Mouse (Mus musculus): ENCODE results near the gene Ripor2. TPM values are rescaled to one million over a fixed set of nuclear protein-coding genes. Genes with fewer than 3 reads are reported as not detected.

The Ripor2 gene
- polyA plus RNA-seq, 1 experiment from 2014 or later = 16.3 TPM

- Histone ChIP-seq H3K4me2 (replicated peaks) (no peak overlapping the region), H3K9ac (no peak overlapping the region), H3K4me1 (peaks cover 10% of the 10 kb centered on the region), H3K27me3 (no peaks in the 10 kb centered on the region), H3K36me3 (peaks cover 4% of the 10 kb centered on the region; the same call in 1 of the 2 replicates), H3K4me3 (no peak overlapping the region), H3K27ac (no peak overlapping the region), H3K9me3 (replicated peaks) (no peaks in the 10 kb centered on the region)
- 61% methylated on average over 12 of the region's 12 CpGs for whole genome bisulfite sequencing
- no peak for ATAC-seq (ENCODE audit: low FRiP score)
These were observed 127.8 kb downstream of the Ripor2 start for GRCm38 (mm10) chr13:24709656-24710396.

- H3K9me3 ChIP-seq (replicated peaks) = no peaks in the 10 kb centered on the region
- peaks cover 7% of the 10 kb centered on the region; the same call in 1 of the 2 replicates for H3K36me3 ChIP-seq
- no peak for ATAC-seq (ENCODE audit: low FRiP score)
- H3K27ac ChIP-seq = no peak overlapping the region
- H3K4me3 ChIP-seq = no peak overlapping the region
- WGBS = 67% methylated on average over 7 of the region's 7 CpGs
- no peak overlapping the region for H3K4me2 ChIP-seq (replicated peaks)
- H3K9ac ChIP-seq = no peak overlapping the region
- peaks cover 14% of the 10 kb centered on the region for H3K4me1 ChIP-seq
- peaks cover 5% of the 10 kb centered on the region; the same call in 1 of the 2 replicates for H3K27me3 ChIP-seq
These were observed 129.0 kb downstream of the Ripor2 start for GRCm38 (mm10) chr13:24710968-24711367.

- Histone ChIP-seq H3K9ac (no peak overlapping the region), H3K4me1 (peaks cover 14% of the 10 kb centered on the region), H3K4me2 (replicated peaks) (no peak overlapping the region), H3K36me3 (peaks cover 13% of the 10 kb centered on the region; the same call in 1 of the 2 replicates), H3K9me3 (replicated peaks) (no peaks in the 10 kb centered on the region), H3K27ac (no peak overlapping the region), H3K4me3 (no peak overlapping the region), H3K27me3 (peaks cover 6% of the 10 kb centered on the region; the same call in 1 of the 2 replicates)
- ATAC-seq (ENCODE audit: low FRiP score) = no peak
- 86% methylated on average over 7 of the region's 7 CpGs for WGBS
These were observed 130.7 kb downstream of the Ripor2 start for GRCm38 (mm10) chr13:24712581-24713130.

- Histone ChIP-seq H3K36me3 (peaks cover 19% of the 10 kb centered on the region; the same call in 1 of the 2 replicates), H3K9me3 (replicated peaks) (no peaks in the 10 kb centered on the region), H3K9ac (no peak overlapping the region), H3K4me1 (peaks cover 14% of the 10 kb centered on the region), H3K27ac (no peak overlapping the region), H3K4me2 (replicated peaks) (peak overlapping the region; percentile 31), H3K27me3 (peaks cover 6% of the 10 kb centered on the region; the same call in 1 of the 2 replicates), H3K4me3 (peak overlapping the region; percentile 5; the same call in 1 of the 2 replicates)
- WGBS = 6% methylated on average over 16 of the region's 16 CpGs
- peak; percentile 69; the same call in 1 of the 2 replicates for ATAC-seq (ENCODE audit: low FRiP score)
These were observed 131.5 kb downstream of the Ripor2 start for GRCm38 (mm10) chr13:24713434-24714000.

GRCm38 (mm10) chr13:24714360-24714885, 132.4 kb downstream of the Ripor2 start:
- no peak for ATAC-seq (ENCODE audit: low FRiP score)
- peaks cover 21% of the 10 kb centered on the region; the same call in 1 of the 2 replicates for H3K36me3 ChIP-seq
- no peak overlapping the region for H3K9ac ChIP-seq

GRCm38 (mm10) chr13:24715601-24716000, 133.6 kb downstream of the Ripor2 start:
- WGBS = 58% methylated on average over 5 of the region's 5 CpGs
- no peak overlapping the region for H3K27ac ChIP-seq
- no peak for ATAC-seq (ENCODE audit: low FRiP score)

More at GRCm38 (mm10) chr13:24714360-24714885, 132.4 kb downstream of the Ripor2 start:
- Histone ChIP-seq H3K4me1 (peaks cover 14% of the 10 kb centered on the region), H3K27me3 (peaks cover 6% of the 10 kb centered on the region; the same call in 1 of the 2 replicates), H3K4me3 (no peak overlapping the region), H3K4me2 (replicated peaks) (no peak overlapping the region), H3K9me3 (replicated peaks) (no peaks in the 10 kb centered on the region), H3K27ac (no peak overlapping the region)
- 73% methylated on average over 9 of the region's 9 CpGs for WGBS

GRCm38 (mm10) chr13:24716441-24716840, 134.5 kb downstream of the Ripor2 start:
- Histone ChIP-seq H3K27me3 (peaks cover 6% of the 10 kb centered on the region; the same call in 1 of the 2 replicates), H3K4me2 (replicated peaks) (no peak overlapping the region), H3K27ac (no peak overlapping the region), H3K36me3 (peaks cover 21% of the 10 kb centered on the region; the same call in 1 of the 2 replicates), H3K4me3 (no peak overlapping the region), H3K9ac (no peak overlapping the region), H3K4me1 (peaks cover 14% of the 10 kb centered on the region), H3K9me3 (replicated peaks) (no peaks in the 10 kb centered on the region)
- no peak for ATAC-seq (ENCODE audit: low FRiP score)
- WGBS = 83% methylated on average over 9 of the region's 9 CpGs

More at GRCm38 (mm10) chr13:24715601-24716000, 133.6 kb downstream of the Ripor2 start:
- no peaks in the 10 kb centered on the region for H3K9me3 ChIP-seq (replicated peaks)
- peaks cover 14% of the 10 kb centered on the region for H3K4me1 ChIP-seq
- peaks cover 21% of the 10 kb centered on the region; the same call in 1 of the 2 replicates for H3K36me3 ChIP-seq
- H3K4me2 ChIP-seq (replicated peaks) = no peak overlapping the region
- H3K27me3 ChIP-seq = peaks cover 6% of the 10 kb centered on the region; the same call in 1 of the 2 replicates
- no peak overlapping the region for H3K9ac ChIP-seq
- no peak overlapping the region for H3K4me3 ChIP-seq

- no peak overlapping the region for H3K27ac ChIP-seq
- no peak overlapping the region for H3K9ac ChIP-seq
- H3K4me1 ChIP-seq = peaks cover 14% of the 10 kb centered on the region
- no peaks in the 10 kb centered on the region for H3K9me3 ChIP-seq (replicated peaks)
- ATAC-seq (ENCODE audit: low FRiP score) = no peak
- H3K27me3 ChIP-seq = peaks cover 6% of the 10 kb centered on the region; the same call in 1 of the 2 replicates
- H3K4me3 ChIP-seq = no peak overlapping the region
- H3K4me2 ChIP-seq (replicated peaks) = no peak overlapping the region
- peaks cover 21% of the 10 kb centered on the region; the same call in 1 of the 2 replicates for H3K36me3 ChIP-seq
- 67% methylated on average over 7 of the region's 7 CpGs for WGBS
These were observed 135.7 kb downstream of the Ripor2 start for GRCm38 (mm10) chr13:24717677-24718076.

- H3K36me3 ChIP-seq = peaks cover 17% of the 10 kb centered on the region; the same call in 1 of the 2 replicates
- H3K4me3 ChIP-seq = no peak overlapping the region
- no peaks in the 10 kb centered on the region for H3K9me3 ChIP-seq (replicated peaks)
These were observed 139.5 kb downstream of the Ripor2 start for GRCm38 (mm10) chr13:24721502-24721901.

GRCm38 (mm10) chr13:24723699-24724394, 141.9 kb downstream of the Ripor2 start:
- H3K4me1 ChIP-seq = peaks cover 11% of the 10 kb centered on the region
- no peak overlapping the region for H3K4me3 ChIP-seq
- H3K9me3 ChIP-seq (replicated peaks) = no peaks in the 10 kb centered on the region
- no peak overlapping the region for H3K4me2 ChIP-seq (replicated peaks)
- WGBS = 47% methylated on average over 8 of the region's 8 CpGs
- H3K9ac ChIP-seq = no peak overlapping the region
- ATAC-seq (ENCODE audit: low FRiP score) = no peak
- no peaks in the 10 kb centered on the region for H3K36me3 ChIP-seq
- no peak overlapping the region for H3K27ac ChIP-seq
- no peaks in the 10 kb centered on the region for H3K27me3 ChIP-seq

More at GRCm38 (mm10) chr13:24721502-24721901, 139.5 kb downstream of the Ripor2 start:
- no peak for ATAC-seq (ENCODE audit: low FRiP score)
- H3K9ac ChIP-seq = no peak overlapping the region
- H3K27ac ChIP-seq = no peak overlapping the region
- 77% methylated on average over 10 of the region's 10 CpGs for WGBS
- H3K4me1 ChIP-seq = peaks cover 11% of the 10 kb centered on the region
- no peaks in the 10 kb centered on the region for H3K27me3 ChIP-seq
- no peak overlapping the region for H3K4me2 ChIP-seq (replicated peaks)

- Histone ChIP-seq H3K27ac (no peak overlapping the region), H3K4me3 (no peak overlapping the region), H3K4me2 (replicated peaks) (no peak overlapping the region), H3K27me3 (no peaks in the 10 kb centered on the region), H3K4me1 (peaks cover 11% of the 10 kb centered on the region), H3K36me3 (no peaks in the 10 kb centered on the region), H3K9me3 (replicated peaks) (no peaks in the 10 kb centered on the region), H3K9ac (no peak overlapping the region)
- ATAC-seq (ENCODE audit: low FRiP score) = no peak
- WGBS = 48% methylated on average over 4 of the region's 4 CpGs
These were observed 142.4 kb downstream of the Ripor2 start for GRCm38 (mm10) chr13:24724395-24724759.
